Mouse (Mus musculus): Measurements from ENCODE around the gene Rpl31. TPM values are rescaled to one million over a fixed set of nuclear protein-coding genes. Genes with fewer than 3 reads are reported as not detected.

The Rpl31 gene
- polyA plus RNA-seq, 1 experiment from 2014 or later: 438 TPM

DNA sequence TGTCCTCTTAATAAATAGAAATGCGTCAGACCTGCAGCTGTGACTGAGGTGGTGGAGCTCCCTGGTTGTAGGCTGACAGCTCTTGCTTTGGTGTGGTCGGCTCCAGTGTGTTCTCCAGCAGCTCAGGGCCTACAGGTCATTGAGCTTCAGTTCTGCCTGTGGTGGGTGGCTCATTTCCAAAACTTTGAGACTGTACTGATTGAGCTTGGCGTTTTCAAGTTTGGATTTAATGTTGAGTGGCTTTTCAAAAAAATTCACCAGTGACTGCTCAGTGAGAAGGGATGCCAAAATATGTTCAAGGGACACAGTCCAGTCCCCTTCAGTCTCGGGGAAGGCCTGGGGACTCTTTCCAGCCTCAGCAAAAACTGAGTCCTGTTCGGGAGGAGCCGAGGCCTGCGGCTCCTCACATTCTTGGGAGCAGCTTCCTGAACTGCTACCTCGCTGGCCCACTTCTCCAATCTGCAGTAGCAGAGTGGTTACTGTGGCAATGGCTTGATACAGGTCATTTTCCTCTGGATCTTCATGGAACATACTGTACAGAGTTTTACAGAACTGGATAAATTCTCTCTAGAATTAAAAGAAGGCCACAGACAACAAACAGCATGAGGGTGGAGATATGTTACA, 4.7 kb downstream of the Rpl31 start:
- no peaks in the 10 kb centered on the region for H3K9me3 ChIP-seq (replicated peaks; ENCODE audit: control insufficient read depth, low read length)
- H3K4me2 ChIP-seq: no peak overlapping the region
- no peak overlapping the region for H3K27ac ChIP-seq (ENCODE audit: low read depth, low read length)
- no peak overlapping the region for H3K4me3 ChIP-seq (ENCODE audit: low read depth, low read length)
- H3K27me3 ChIP-seq (ENCODE audit: control insufficient read depth, insufficient read depth, low read length): no peaks in the 10 kb centered on the region
- H3K9ac ChIP-seq (ENCODE audit: low read depth, low read length): no peak overlapping the region
- 78% methylated on average over 8 of the region's 8 CpGs for WGBS (ENCODE audit: insufficient replicate concordance)
- no peak for ATAC-seq (replicated peaks; ENCODE audit: insufficient number of reproducible peaks, low FRiP score, low TSS enrichment)
- peaks cover 19% of the 10 kb centered on the region for H3K36me3 ChIP-seq (ENCODE audit: control insufficient read depth, insufficient read depth, low read length)
- peaks cover 9% of the 10 kb centered on the region for H3K4me1 ChIP-seq (ENCODE audit: control insufficient read depth, insufficient read depth, low read length)

GRCm38 (mm10) chr1:39373378-39373777, 5.7 kb downstream of the Rpl31 start:
- H3K4me2 ChIP-seq: no peak overlapping the region
- no peaks in the 10 kb centered on the region for H3K27me3 ChIP-seq (ENCODE audit: control insufficient read depth, insufficient read depth, low read length)
- no peak overlapping the region for H3K4me3 ChIP-seq (ENCODE audit: low read depth, low read length)
- peaks cover 9% of the 10 kb centered on the region for H3K4me1 ChIP-seq (ENCODE audit: control insufficient read depth, insufficient read depth, low read length)
- H3K27ac ChIP-seq (ENCODE audit: low read depth, low read length): no peak overlapping the region
- H3K36me3 ChIP-seq (ENCODE audit: control insufficient read depth, insufficient read depth, low read length): peaks cover 19% of the 10 kb centered on the region
- H3K9ac ChIP-seq (ENCODE audit: low read depth, low read length): no peak overlapping the region
- WGBS (ENCODE audit: insufficient replicate concordance): 68% methylated on average over 4 of the region's 4 CpGs
- no peak for ATAC-seq (replicated peaks; ENCODE audit: insufficient number of reproducible peaks, low FRiP score, low TSS enrichment)
- no peaks in the 10 kb centered on the region for H3K9me3 ChIP-seq (replicated peaks; ENCODE audit: control insufficient read depth, low read length)

DNA sequence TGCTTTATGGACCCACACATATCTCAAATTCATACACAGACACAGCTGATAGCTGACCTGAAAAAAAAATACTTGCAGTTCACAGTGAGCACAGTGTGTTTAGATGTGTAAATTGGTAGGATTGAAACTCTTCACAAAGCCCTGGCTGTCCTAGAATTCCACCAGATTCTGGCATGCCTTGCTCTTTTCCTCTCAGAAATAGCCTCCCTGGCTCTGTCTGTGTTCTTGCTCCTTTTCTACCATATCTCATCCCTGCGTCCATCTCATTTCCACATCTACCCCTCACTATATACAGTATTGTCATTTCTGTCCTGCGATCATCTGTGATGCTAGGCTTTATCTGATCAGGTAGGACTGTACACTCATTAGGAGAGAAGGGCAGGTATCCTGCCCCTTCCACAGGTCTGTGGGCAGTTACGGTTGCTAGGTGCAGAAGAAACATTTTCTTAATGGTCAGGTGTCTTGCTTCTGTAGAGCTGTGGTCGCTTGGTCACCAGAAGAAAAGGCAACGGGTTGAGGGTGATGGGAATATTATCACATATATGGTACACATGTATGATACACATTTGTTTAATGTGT, 6.7 kb downstream of the Rpl31 start:
- no peak overlapping the region for H3K9ac ChIP-seq (ENCODE audit: low read depth, low read length)
- no peaks in the 10 kb centered on the region for H3K9me3 ChIP-seq (replicated peaks; ENCODE audit: control insufficient read depth, low read length)
- no peak overlapping the region for H3K4me2 ChIP-seq
- H3K4me3 ChIP-seq (ENCODE audit: low read depth, low read length): no peak overlapping the region
- peak; percentile 64; the same call in 1 of the 2 replicates for ATAC-seq (replicated peaks; ENCODE audit: insufficient number of reproducible peaks, low FRiP score, low TSS enrichment)
- H3K27me3 ChIP-seq (ENCODE audit: control insufficient read depth, insufficient read depth, low read length): no peaks in the 10 kb centered on the region
- H3K27ac ChIP-seq (ENCODE audit: low read depth, low read length): no peak overlapping the region
- peaks cover 3% of the 10 kb centered on the region for H3K4me1 ChIP-seq (ENCODE audit: control insufficient read depth, insufficient read depth, low read length)
- H3K36me3 ChIP-seq (ENCODE audit: control insufficient read depth, insufficient read depth, low read length): peaks cover 19% of the 10 kb centered on the region
- 84% methylated on average over 5 of the region's 5 CpGs for WGBS (ENCODE audit: insufficient replicate concordance)

GRCm38 (mm10) chr1:39376121-39376520, 8.5 kb downstream of the Rpl31 start:
- no peaks in the 10 kb centered on the region for H3K27me3 ChIP-seq (ENCODE audit: control insufficient read depth, insufficient read depth, low read length)
- H3K4me2 ChIP-seq: no peak overlapping the region
- peaks cover 10% of the 10 kb centered on the region for H3K36me3 ChIP-seq (ENCODE audit: control insufficient read depth, insufficient read depth, low read length)
- H3K9me3 ChIP-seq (replicated peaks; ENCODE audit: control insufficient read depth, low read length): no peaks in the 10 kb centered on the region
- H3K9ac ChIP-seq (ENCODE audit: low read depth, low read length): no peak overlapping the region
- no peaks in the 10 kb centered on the region for H3K4me1 ChIP-seq (ENCODE audit: control insufficient read depth, insufficient read depth, low read length)
- no peak for ATAC-seq (replicated peaks; ENCODE audit: insufficient number of reproducible peaks, low FRiP score, low TSS enrichment)
- H3K4me3 ChIP-seq (ENCODE audit: low read depth, low read length): no peak overlapping the region
- whole genome bisulfite sequencing (ENCODE audit: insufficient replicate concordance): 85% methylated on average over 7 of the region's 7 CpGs
- no peak overlapping the region for H3K27ac ChIP-seq (ENCODE audit: low read depth, low read length)

DNA sequence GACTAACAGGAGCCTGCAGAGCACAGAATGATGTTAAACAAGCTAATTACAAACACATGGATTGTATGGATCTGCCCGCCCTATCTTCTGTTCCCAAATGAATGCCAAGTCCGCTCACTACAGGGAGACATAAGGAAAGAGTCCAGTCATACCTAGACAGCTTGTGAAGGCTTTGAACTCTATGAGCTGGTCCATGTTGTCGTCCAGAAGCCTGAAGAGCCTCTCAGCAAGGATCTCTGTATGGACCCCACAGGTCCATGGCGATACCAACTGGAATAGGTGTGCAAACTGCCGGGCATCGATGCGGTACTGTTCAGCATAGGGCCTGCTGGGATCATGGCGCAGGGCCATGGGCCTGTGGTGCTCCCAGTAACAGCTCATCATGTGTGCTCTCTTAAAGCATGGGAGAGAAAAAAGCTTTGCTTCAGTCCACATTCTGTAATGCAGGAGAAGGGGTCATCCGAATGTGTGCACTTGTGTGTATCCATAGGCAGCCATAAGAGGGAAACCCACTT, 9.1 kb downstream of the Rpl31 start:
- H3K4me2 ChIP-seq: no peak overlapping the region
- peaks cover 7% of the 10 kb centered on the region for H3K36me3 ChIP-seq (ENCODE audit: control insufficient read depth, insufficient read depth, low read length)
- no peak overlapping the region for H3K9ac ChIP-seq (ENCODE audit: low read depth, low read length)
- ATAC-seq (replicated peaks; ENCODE audit: insufficient number of reproducible peaks, low FRiP score, low TSS enrichment): no peak
- 90% methylated on average over 9 of the region's 9 CpGs for WGBS (ENCODE audit: insufficient replicate concordance)
- H3K27me3 ChIP-seq (ENCODE audit: control insufficient read depth, insufficient read depth, low read length): no peaks in the 10 kb centered on the region
- no peak overlapping the region for H3K4me3 ChIP-seq (ENCODE audit: low read depth, low read length)
- H3K4me1 ChIP-seq (ENCODE audit: control insufficient read depth, insufficient read depth, low read length): no peaks in the 10 kb centered on the region
- H3K27ac ChIP-seq (ENCODE audit: low read depth, low read length): no peak overlapping the region
- H3K9me3 ChIP-seq (replicated peaks; ENCODE audit: control insufficient read depth, low read length): no peaks in the 10 kb centered on the region

DNA sequence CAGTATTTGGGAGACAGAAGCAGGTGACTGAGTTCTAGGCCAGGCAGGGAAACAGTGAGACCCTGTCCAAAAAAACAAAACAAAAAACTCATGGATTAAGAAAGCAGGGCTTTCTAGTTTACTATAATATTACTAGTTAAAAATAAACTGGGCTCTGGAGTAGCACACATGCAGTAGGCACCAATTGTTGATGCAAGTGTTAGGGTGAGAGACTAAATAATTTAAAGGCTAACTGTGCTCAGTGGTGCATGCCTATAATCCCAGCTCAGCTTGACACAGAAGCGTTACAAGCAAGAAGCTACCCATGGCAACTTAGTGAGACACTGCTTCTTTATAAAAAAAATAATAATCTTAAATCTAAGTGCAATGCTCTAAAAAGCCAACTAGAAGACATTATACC, 10.9 kb downstream of the Rpl31 start:
- H3K27me3 ChIP-seq (ENCODE audit: control insufficient read depth, insufficient read depth, low read length): no peaks in the 10 kb centered on the region
- H3K4me3 ChIP-seq (ENCODE audit: low read depth, low read length): no peak overlapping the region
- no peak overlapping the region for H3K27ac ChIP-seq (ENCODE audit: low read depth, low read length)
- H3K4me1 ChIP-seq (ENCODE audit: control insufficient read depth, insufficient read depth, low read length): no peaks in the 10 kb centered on the region
- ATAC-seq (replicated peaks; ENCODE audit: insufficient number of reproducible peaks, low FRiP score, low TSS enrichment): no peak
- no peak overlapping the region for H3K9ac ChIP-seq (ENCODE audit: low read depth, low read length)
- H3K36me3 ChIP-seq (ENCODE audit: control insufficient read depth, insufficient read depth, low read length): no peaks in the 10 kb centered on the region
- H3K9me3 ChIP-seq (replicated peaks; ENCODE audit: control insufficient read depth, low read length): no peaks in the 10 kb centered on the region
- H3K4me2 ChIP-seq: no peak overlapping the region
- 72% methylated on average over 1 of the region's 1 CpGs for WGBS (ENCODE audit: insufficient replicate concordance)

- Histone ChIP-seq H3K4me3 (ENCODE audit: low read depth, low read length) (no peak overlapping the region), H3K4me2 (no peak overlapping the region), H3K4me1 (ENCODE audit: control insufficient read depth, insufficient read depth, low read length) (no peaks in the 10 kb centered on the region), H3K9me3 (replicated peaks; ENCODE audit: control insufficient read depth, low read length) (no peaks in the 10 kb centered on the region), H3K27me3 (ENCODE audit: control insufficient read depth, insufficient read depth, low read length) (no peaks in the 10 kb centered on the region), H3K36me3 (ENCODE audit: control insufficient read depth, insufficient read depth, low read length) (no peaks in the 10 kb centered on the region), H3K27ac (ENCODE audit: low read depth, low read length) (no peak overlapping the region), H3K9ac (ENCODE audit: low read depth, low read length) (no peak overlapping the region)
- 42% methylated on average over 5 of the region's 5 CpGs for WGBS (ENCODE audit: insufficient replicate concordance)
- no peak for ATAC-seq (replicated peaks; ENCODE audit: insufficient number of reproducible peaks, low FRiP score, low TSS enrichment)
These were observed 11.4 kb downstream of the Rpl31 start for GRCm38 (mm10) chr1:39379021-39379420.

DNA sequence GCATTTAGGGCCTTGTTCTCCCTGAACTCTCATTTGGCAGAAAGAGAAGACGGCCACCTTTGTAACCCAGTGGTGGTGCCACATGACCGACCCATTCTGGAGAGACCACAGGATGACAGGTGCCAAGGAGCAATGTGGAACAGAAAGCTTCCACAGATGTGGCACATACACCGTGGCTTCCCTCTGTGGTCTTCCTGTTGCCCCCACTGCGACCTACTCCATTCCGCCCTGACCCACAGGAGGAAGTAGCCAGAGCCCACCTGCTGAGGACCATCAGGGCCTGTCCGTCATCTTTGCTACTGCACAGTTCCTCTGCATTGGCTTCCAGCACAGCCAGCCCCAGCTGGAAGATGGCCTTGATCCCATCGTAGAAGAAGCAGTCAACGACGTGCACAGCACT, 13.4 kb downstream of the Rpl31 start:
- no peak overlapping the region for H3K4me3 ChIP-seq (ENCODE audit: low read depth, low read length)
- H3K36me3 ChIP-seq (ENCODE audit: control insufficient read depth, insufficient read depth, low read length): no peaks in the 10 kb centered on the region
- no peaks in the 10 kb centered on the region for H3K9me3 ChIP-seq (replicated peaks; ENCODE audit: control insufficient read depth, low read length)
- no peaks in the 10 kb centered on the region for H3K4me1 ChIP-seq (ENCODE audit: control insufficient read depth, insufficient read depth, low read length)
- no peaks in the 10 kb centered on the region for H3K27me3 ChIP-seq (ENCODE audit: control insufficient read depth, insufficient read depth, low read length)
- H3K27ac ChIP-seq (ENCODE audit: low read depth, low read length): no peak overlapping the region
- H3K4me2 ChIP-seq: no peak overlapping the region
- WGBS (ENCODE audit: insufficient replicate concordance): 83% methylated on average over 9 of the region's 9 CpGs
- no peak for ATAC-seq (replicated peaks; ENCODE audit: insufficient number of reproducible peaks, low FRiP score, low TSS enrichment)
- no peak overlapping the region for H3K9ac ChIP-seq (ENCODE audit: low read depth, low read length)

DNA sequence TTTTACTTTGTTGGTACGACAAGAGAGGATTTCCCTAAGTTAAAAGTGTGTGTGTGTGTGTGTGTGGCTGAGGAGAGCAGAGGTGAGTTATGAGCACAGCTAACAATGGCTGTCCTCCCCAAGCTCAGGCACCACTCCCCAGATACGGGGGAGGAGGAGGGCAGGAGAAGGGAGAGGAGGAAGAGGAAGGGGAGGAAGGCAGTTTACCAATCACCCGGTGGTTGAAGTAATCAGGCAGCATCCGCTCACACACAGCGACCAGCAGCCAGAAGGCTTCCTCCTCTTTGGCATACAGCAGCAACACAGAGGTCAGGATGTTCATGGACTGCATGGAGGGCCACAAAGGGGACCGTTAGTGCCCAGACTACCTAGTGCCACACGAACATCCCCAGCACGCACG, 17.3 kb downstream of the Rpl31 start:
- no peaks in the 10 kb centered on the region for H3K9me3 ChIP-seq (replicated peaks; ENCODE audit: control insufficient read depth, low read length)
- ATAC-seq (replicated peaks; ENCODE audit: insufficient number of reproducible peaks, low FRiP score, low TSS enrichment): no peak
- H3K27ac ChIP-seq (ENCODE audit: low read depth, low read length): no peak overlapping the region
- no peak overlapping the region for H3K4me2 ChIP-seq
- no peaks in the 10 kb centered on the region for H3K27me3 ChIP-seq (ENCODE audit: control insufficient read depth, insufficient read depth, low read length)
- no peaks in the 10 kb centered on the region for H3K4me1 ChIP-seq (ENCODE audit: control insufficient read depth, insufficient read depth, low read length)
- no peak overlapping the region for H3K4me3 ChIP-seq (ENCODE audit: low read depth, low read length)
- no peak overlapping the region for H3K9ac ChIP-seq (ENCODE audit: low read depth, low read length)
- 77% methylated on average over 9 of the region's 9 CpGs for WGBS (ENCODE audit: insufficient replicate concordance)
- no peaks in the 10 kb centered on the region for H3K36me3 ChIP-seq (ENCODE audit: control insufficient read depth, insufficient read depth, low read length)

Measured in heart, embryonic 11.5 days (tissue).